Mouse (Mus musculus) neutrophil, adult 5-6 weeks (primary cell): ENCODE results near the gene Cmtm5. TPM values are rescaled to one million over a fixed set of nuclear protein-coding genes. Genes with fewer than 3 reads are reported as not detected.
"Not testable (repeated sequence)": the region's sequence is repeated elsewhere in the genome, so short reads cannot be mapped to it uniquely, and the experiment has no call there.

ENCODE experiments used
- ATAC-seq: fragments of 151-379, 151-347 bp; 2 replicates; pipeline ENCODE4 v1.8.0; 2017; ENCODE audit warnings: mild to moderate bottlenecking, moderate TSS enrichment; ENCODE audit not compliant: insufficient number of reproducible peaks, poor library complexity, low FRiP score, severe bottlenecking; ENCODE audit errors: extremely low read depth
- total RNA-seq: library from RNA; stranded (forward); fragments of 200-1000 nt; gene quantifications from 2 replicates; pipeline ENCODE4 v1.2.3, GENCODE M21; 2017

The Cmtm5 gene
- total RNA-seq, 1 experiment from 2014 or later, result not detected

GRCm38 (mm10) chr14:54929801-54930200, 6.3 kb upstream of the Cmtm5 start:
- no peak for ATAC-seq

GRCm38 (mm10) chr14:54930431-54930830, 5.6 kb upstream of the Cmtm5 start:
- no peak for ATAC-seq

- ATAC-seq, result no peak
These were observed 3.4 kb upstream of the Cmtm5 start, which contains the start of gene Il25 for GRCm38 (mm10) chr14:54932645-54933150. Gene Il25, plus strand, starts transcription at chr14:54932695.

- no peak for ATAC-seq
These were observed 735 bp downstream of the Cmtm5 start for GRCm38 (mm10) chr14:54936831-54937160.

- ATAC-seq, result no peak
These were observed 1.5 kb downstream of the Cmtm5 start for GRCm38 (mm10) chr14:54937361-54938182.

DNA sequence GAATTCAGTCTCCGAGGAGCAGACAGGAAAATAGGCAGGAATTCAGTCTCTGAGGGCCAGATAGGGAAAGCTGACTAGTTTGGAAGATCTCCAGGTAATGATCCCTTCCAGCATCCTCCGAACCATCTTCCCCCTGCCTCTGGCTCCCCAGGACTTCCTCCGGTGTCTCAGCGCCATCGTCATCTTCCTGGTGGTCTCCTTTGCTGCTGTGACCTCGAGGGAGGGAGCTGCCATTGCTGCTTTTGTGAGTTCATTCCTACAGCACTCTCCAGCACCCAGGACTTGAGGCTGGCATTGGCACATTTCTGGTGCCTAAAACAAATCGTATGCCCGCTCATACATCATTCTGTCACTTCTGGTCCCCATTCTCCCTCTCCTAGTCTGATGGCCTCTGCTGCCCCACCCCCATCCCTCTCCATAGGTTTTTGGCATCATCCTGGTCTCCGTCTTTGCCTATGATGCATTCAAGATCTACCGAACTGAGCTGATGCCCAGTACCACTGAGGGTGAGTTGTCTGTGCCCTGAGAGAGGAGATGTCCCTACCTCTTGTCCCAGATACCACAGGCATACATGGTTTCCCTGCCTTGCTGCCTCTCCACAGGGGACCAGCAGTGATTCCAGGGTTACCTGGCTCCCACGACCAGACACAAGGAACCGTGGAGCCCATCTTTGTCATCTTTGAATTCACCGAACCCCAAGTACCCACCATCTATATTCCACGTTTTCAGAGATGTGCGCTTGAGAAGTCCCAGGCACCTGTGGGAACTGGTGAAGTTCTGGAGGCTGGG, 2.6 kb downstream of the Cmtm5 start:
- no peak for ATAC-seq

DNA sequence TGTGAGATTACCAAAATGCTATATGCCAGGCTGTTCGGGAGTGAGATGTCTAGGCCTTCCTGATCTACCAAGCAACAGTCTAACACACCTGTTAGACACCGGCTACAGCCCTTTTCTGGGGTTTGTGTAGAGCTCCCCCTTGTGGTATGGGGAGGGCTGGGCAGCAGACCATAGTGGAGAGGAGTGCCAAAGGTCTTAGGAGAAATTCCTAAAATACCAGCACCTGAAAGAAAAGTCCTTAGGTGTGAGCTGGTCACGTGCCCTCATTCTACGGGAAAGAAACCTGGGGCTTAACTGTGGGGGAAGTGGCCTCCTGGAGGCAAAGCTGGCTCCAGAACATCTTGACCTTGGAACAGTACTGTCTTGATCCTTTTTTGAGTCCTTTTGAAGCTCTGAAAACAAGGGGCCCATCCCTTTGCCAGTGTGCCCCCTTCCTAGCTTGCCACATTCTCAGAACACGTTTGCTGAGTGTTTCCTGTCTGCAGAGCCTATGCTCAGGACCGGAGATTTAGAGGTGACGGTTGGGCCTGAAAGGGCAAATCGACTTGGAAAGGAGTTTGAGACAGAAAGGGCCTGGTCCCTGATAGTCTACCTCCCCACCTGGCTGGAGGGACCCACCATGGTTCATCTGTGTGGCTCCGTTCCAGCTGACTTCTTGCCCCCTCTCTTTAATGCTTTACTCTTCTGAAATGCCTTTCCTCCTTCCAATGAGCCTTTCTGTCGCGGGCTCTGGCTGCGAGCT, 3.5 kb downstream of the Cmtm5 start:
- ATAC-seq, result peak; percentile 33; the same call in 1 of the 2 replicates

DNA sequence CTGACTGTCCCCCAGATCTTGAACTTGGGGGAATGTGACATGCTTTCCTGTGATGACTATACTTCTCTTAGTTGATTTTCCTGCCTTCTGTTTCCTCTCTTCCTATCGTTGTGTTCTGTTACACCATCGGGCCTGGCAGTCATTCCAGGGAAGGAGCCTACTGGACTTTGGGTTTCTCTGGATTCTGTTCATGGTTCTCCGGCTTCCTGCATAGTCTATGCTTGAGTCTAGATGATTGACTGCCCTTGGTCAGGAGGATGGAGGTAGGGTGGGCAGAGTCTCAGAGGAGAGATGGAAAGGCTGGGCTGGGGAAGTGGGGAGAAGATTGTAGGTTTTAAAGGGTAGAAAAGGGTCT, 4.1 kb downstream of the Cmtm5 start:
- no peak for ATAC-seq

- ATAC-seq, result no peak
These were observed 5.2 kb downstream of the Cmtm5 start for GRCm38 (mm10) chr14:54941024-54941978.

GRCm38 (mm10) chr14:54942479-54942878, 6.4 kb downstream of the Cmtm5 start:
- ATAC-seq, result no peak

GRCm38 (mm10) chr14:54943971-54944370, 7.9 kb downstream of the Cmtm5 start:
- ATAC-seq, result no peak

DNA sequence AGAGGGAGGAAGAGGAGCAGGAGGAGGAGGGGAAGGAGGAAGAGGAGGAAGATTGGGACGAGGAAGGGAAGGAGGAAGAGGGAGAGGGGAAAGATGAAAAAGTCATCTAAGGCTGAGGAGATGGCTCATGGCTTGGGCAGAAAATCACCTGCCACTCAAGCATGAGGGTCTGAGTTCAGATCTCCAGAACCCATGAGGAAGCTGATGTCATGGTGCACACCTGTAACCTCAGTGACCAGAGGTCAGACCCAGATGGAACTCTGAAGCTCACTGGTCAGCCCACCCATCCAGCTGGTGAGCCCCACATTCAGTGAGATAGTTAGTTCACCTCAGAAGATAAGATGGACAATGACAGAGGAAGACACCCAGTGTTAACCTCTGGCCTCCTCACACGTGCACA, 8.9 kb downstream of the Cmtm5 start:
- no peak for ATAC-seq

DNA sequence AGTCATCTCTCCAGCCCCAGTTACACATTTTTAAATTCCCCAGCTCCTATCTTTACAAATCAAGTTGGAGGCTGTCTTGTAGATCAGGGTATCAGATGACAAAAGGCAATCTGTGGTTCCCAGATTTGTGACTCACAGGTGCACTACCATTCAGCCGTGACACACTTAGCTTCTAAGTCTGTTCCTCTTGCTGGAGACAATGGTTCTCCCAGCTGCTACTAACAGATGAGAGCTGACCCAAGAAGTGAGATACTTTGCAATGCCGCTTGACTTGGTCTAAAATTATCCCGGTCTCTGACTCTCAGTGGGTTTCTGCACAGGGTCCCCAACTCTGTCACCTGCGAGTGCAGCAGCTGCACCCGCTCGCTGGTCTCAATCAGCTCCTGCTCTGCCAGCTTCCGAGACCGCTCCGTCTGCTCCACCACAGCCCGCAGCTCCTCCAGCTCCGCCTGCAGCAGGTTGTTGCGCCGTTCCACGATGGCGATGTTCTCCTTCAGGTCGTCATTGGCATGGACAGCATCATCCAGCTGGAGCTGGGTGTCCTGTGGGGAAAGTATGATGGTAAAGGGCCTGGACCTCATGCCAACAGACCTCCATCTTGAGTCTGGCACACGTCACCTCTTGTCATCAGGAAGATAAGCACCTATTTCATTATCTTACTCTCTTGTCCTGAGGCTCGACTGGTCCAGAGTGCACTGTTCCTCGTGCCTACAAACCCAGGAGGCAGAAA, 10.1 kb downstream of the Cmtm5 start:
- ATAC-seq, result no peak

- not testable (repeated sequence) for ATAC-seq
These were observed 10.9 kb downstream of the Cmtm5 start for GRCm38 (mm10) chr14:54947008-54947407.

- no peak for ATAC-seq
These were observed 12.7 kb downstream of the Cmtm5 start for GRCm38 (mm10) chr14:54948781-54949180.

- ATAC-seq, result no peak
These were observed 14.4 kb downstream of the Cmtm5 start for GRCm38 (mm10) chr14:54950493-54950892.

- no peak for ATAC-seq
These were observed 15.5 kb downstream of the Cmtm5 start for GRCm38 (mm10) chr14:54951587-54951986.
